Mouse (Mus musculus) CH12.LX (cell line): ENCODE measurements around the gene Ift81. TPM values are rescaled to one million over a fixed set of nuclear protein-coding genes. Genes with fewer than 3 reads are reported as not detected.
A peak's percentile ranks its signal among the peaks of the same experiment; 100 is the strongest.

Source experiments
- DNase-seq: peaks from one replicate; pipeline ENCODE4 v3.0.0-alpha.2; 2013; ENCODE audit errors: extremely low read depth
- H3K27ac ChIP-seq: 2 replicates; pipeline ENCODE4 v1.5.1; 2012; ENCODE audit warnings: low read depth, mild to moderate bottlenecking, control low read depth, moderate library complexity; ENCODE audit not compliant: insufficient read depth
- H3K27me3 ChIP-seq: replicated peaks from 2 replicates; pipeline ENCODE3; 2012; ENCODE audit warnings: inconsistent platforms
- H3K36me3 ChIP-seq, 2 experiments: replicated peaks in 1 of 2; 2 replicates each; pipeline versions ENCODE3 to v1.6.1; 2012; ENCODE audit warnings: inconsistent platforms in 1 of 2, low read length in 1 of 2, mild to moderate bottlenecking in 1 of 2, mixed read lengths in 1 of 2, moderate library complexity in 1 of 2; ENCODE audit not compliant: control insufficient read depth in 1 of 2, insufficient read depth in 1 of 2
- H3K4me1 ChIP-seq, 2 experiments: 2 replicates each; pipeline ENCODE4 v1.6.1; 2012; ENCODE audit warnings: inconsistent platforms in 1 of 2, moderate library complexity in 1 of 2; ENCODE audit not compliant: insufficient read depth in 2 of 2, control insufficient read depth in 1 of 2
- H3K4me2 ChIP-seq: 2 replicates; pipeline ENCODE4 v1.6.1; 2012; ENCODE audit warnings: low read depth, mild to moderate bottlenecking, control low read depth; ENCODE audit not compliant: poor library complexity, insufficient read depth, severe bottlenecking
- H3K4me3 ChIP-seq, 3 experiments: fragments of 150-350 bp in 1 of 3; sonication (generic) in 1 of 3; replicated peaks in 1 of 3; 2 replicates each; pipeline versions ENCODE3 to v1.5.1; 2011 to 2012; ENCODE audit warnings: low read depth in 2 of 3, low read length in 2 of 3, mild to moderate bottlenecking in 2 of 3, moderate library complexity in 2 of 3, control low read depth in 1 of 3, improper control_type of control experiment in 1 of 3, inconsistent platforms in 1 of 3, mixed read lengths in 1 of 3; ENCODE audit not compliant: poor library complexity in 1 of 3
- H3K79me2 ChIP-seq: replicated peaks from 2 replicates; pipeline ENCODE4 v1.6.1; 2012; ENCODE audit warnings: mild to moderate bottlenecking, moderate library complexity; ENCODE audit not compliant: control insufficient read depth, poor library complexity, insufficient read depth, severe bottlenecking; ENCODE audit errors: extremely low read depth
- H3K9ac ChIP-seq: 2 replicates; pipeline ENCODE4 v1.6.1; 2012; ENCODE audit warnings: low read depth, mild to moderate bottlenecking, control low read depth, moderate library complexity; ENCODE audit not compliant: insufficient read depth
- H3K9me3 ChIP-seq: replicated peaks from 2 replicates; pipeline ENCODE3; 2012; ENCODE audit warnings: low read length, inconsistent platforms, mixed read lengths
- BHLHE40 ChIP-seq: IDR thresholded peaks from 2 replicates; pipeline ENCODE4 v1.6.1; 2011; ENCODE audit warnings: mild to moderate bottlenecking, low read depth, low read length, improper control_type of control experiment
- CHD1 ChIP-seq: IDR thresholded peaks from 2 replicates; pipeline ENCODE4 v1.6.1; 2012; ENCODE audit warnings: low read depth, low read length, improper control_type of control experiment, inconsistent platforms
- CHD2 ChIP-seq: IDR thresholded peaks from 2 replicates; pipeline ENCODE4 v1.6.1; 2011; ENCODE audit warnings: low read length, improper control_type of control experiment
- ELF1 ChIP-seq: IDR thresholded peaks from 2 replicates; pipeline ENCODE4 v1.6.1; 2014; ENCODE audit warnings: low read depth, mild to moderate bottlenecking, inconsistent platforms, low read length, improper control_type of control experiment
- ETS1 ChIP-seq: conservative IDR thresholded peaks from 2 replicates; pipeline ENCODE4 v1.6.1; 2012; ENCODE audit warnings: low read depth, mild to moderate bottlenecking, inconsistent platforms, low read length, improper control_type of control experiment, moderate library complexity
- IRF4 ChIP-seq: IDR thresholded peaks from 2 replicates; pipeline ENCODE4 v1.6.1; 2014; ENCODE audit warnings: low read depth, mild to moderate bottlenecking, inconsistent platforms, low read length, improper control_type of control experiment
- MAFK ChIP-seq: IDR thresholded peaks from 2 replicates; pipeline ENCODE4 v1.6.1; 2011; ENCODE audit warnings: low read length, improper control_type of control experiment; ENCODE audit not compliant: insufficient replicate concordance
- MAZ ChIP-seq: IDR thresholded peaks from 2 replicates; pipeline ENCODE4 v1.6.1; 2012; ENCODE audit warnings: low read depth, mild to moderate bottlenecking, inconsistent platforms, low read length, improper control_type of control experiment, moderate library complexity
- MXI1 ChIP-seq: IDR thresholded peaks from 2 replicates; pipeline ENCODE4 v1.6.1; 2011; ENCODE audit warnings: mild to moderate bottlenecking, low read depth, low read length, improper control_type of control experiment
- MYC ChIP-seq: IDR thresholded peaks from 2 replicates; pipeline ENCODE4 v1.6.1; 2011; ENCODE audit warnings: low read depth, mild to moderate bottlenecking, improper control_type of control experiment, low read length
- NELFE ChIP-seq: IDR thresholded peaks from 2 replicates; pipeline ENCODE4 v1.6.1; 2011; ENCODE audit warnings: low read depth, low read length, improper control_type of control experiment
- NRF1 ChIP-seq: IDR thresholded peaks from 2 replicates; pipeline ENCODE4 v1.6.1; 2014; ENCODE audit warnings: low read depth, mild to moderate bottlenecking, inconsistent platforms, low read length, improper control_type of control experiment, moderate library complexity
- POLR2A ChIP-seq: IDR thresholded peaks from 2 replicates; pipeline ENCODE4 v1.6.1; 2011; ENCODE audit warnings: low read depth, mild to moderate bottlenecking, improper control_type of control experiment, low read length
- RAD21 ChIP-seq: IDR thresholded peaks from 2 replicates; pipeline ENCODE4 v1.6.1; 2011; ENCODE audit warnings: low read depth, mild to moderate bottlenecking, low read length, improper control_type of control experiment, moderate library complexity
- TBP ChIP-seq: conservative IDR thresholded peaks from 2 replicates; pipeline ENCODE4 v1.6.1; 2011; ENCODE audit warnings: low read depth, low read length, improper control_type of control experiment
- TCF12 ChIP-seq: IDR thresholded peaks from 2 replicates; pipeline ENCODE4 v1.6.1; 2014; ENCODE audit warnings: low read depth, mild to moderate bottlenecking, inconsistent platforms, low read length, improper control_type of control experiment
- UBTF ChIP-seq: IDR thresholded peaks from 2 replicates; pipeline ENCODE4 v1.6.1; 2012; ENCODE audit warnings: low read depth, mild to moderate bottlenecking, inconsistent platforms, low read length, improper control_type of control experiment, moderate library complexity
- ZC3H11A ChIP-seq: IDR thresholded peaks from 2 replicates; pipeline ENCODE4 v1.6.1; 2012; ENCODE audit warnings: low read depth, mild to moderate bottlenecking, inconsistent platforms, low read length, improper control_type of control experiment
- ZMIZ1 ChIP-seq: IDR thresholded peaks from 2 replicates; pipeline ENCODE4 v1.6.1; 2012; ENCODE audit warnings: low read depth, mild to moderate bottlenecking, inconsistent platforms, low read length, improper control_type of control experiment
- ZNF384 ChIP-seq: IDR thresholded peaks from 2 replicates; pipeline ENCODE4 v1.6.1; 2012; ENCODE audit warnings: low read depth, low read length, improper control_type of control experiment, inconsistent platforms
- dilution Hi-C: fragments of 300-500 bp; cut with MboI; formaldehyde crosslinking; loops from 2 replicates; pipeline ENCODE4 v1.14.3; 2020; ENCODE audit warnings: low sequenced_read_pairs; ENCODE audit not compliant: extremely low pct_unique_long_range_greater_than_20kb, extremely low pct_ligation_motif_present
- in situ Hi-C: fragments of 300-500 bp; cut with MboI; formaldehyde crosslinking; loops from 3 replicates; pipeline ENCODE4 v1.14.3; 2019; ENCODE audit warnings: low sequenced_read_pairs, low pct_ligation_motif_present, low pct_unique_long_range_greater_than_20kb, mixed read lengths
- polyA plus RNA-seq: library from polyadenylated mRNA; unstranded; fragments of >175 nt; gene quantifications from 2 replicates; pipeline ENCODE4 v1.2.1, GENCODE M21; 2012; ENCODE audit warnings: low read depth; ENCODE audit not compliant: insufficient read length
- total RNA-seq, 2 experiments: library from RNA; depleted of rRNA; stranded (reverse); fragments of 300-350 nt in 1 of 2; fragments of >200 nt in 1 of 2; gene quantifications; 2 replicates each; pipeline ENCODE4 v1.2.3; 2012 to 2014

Gene Ift81
- total and polyA plus RNA-seq, 3 experiments, result 3.1 to 5.0 (median 4.1) TPM

DNA sequence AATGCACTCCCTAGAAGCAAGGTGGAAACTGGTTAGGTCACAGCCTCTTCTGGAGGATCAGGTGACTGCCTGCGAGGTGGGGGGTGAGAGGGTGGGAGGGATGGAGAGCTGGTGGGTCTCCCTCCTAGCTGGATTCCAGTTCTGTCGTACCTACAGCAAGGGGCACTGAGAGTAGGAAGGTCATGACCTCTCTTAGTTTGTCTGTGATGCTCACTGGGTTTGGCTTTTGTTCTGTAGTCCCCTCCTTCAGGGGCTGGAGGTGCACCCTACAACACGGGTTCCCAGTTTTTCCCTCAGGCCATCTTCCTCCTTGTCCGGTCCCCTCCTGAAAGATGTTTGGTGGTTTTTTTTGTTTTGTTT, 110.6 kb downstream of the Ift81 start:
- Histone ChIP-seq H3K27me3 (no peaks in the 10 kb centered on the region), H3K4me1 (peaks cover 3 to 24% of the 10 kb centered on the region in 2 experiments), H3K27ac (no peak overlapping the region), H3K4me2 (peak overlapping the region; percentile 45; the same call in 1 of the 2 replicates), H3K79me2 (peaks cover 17% of the 10 kb centered on the region), H3K9ac (no peak overlapping the region), H3K36me3 (peaks cover 0 to 2% of the 10 kb centered on the region in 2 experiments), H3K9me3 (peaks cover 8% of the 10 kb centered on the region), H3K4me3 (no peak overlapping the region)
- TF ChIP-seq MYC (no peak), NELFE (no peak), MAFK (no peak), MAZ (no peak)
- in situ Hi-C loops (loop anchor here (25.0 kb wide), 1 partner anchor 109 kb away; the partner anchor contains the start of gene Ift81), dilution Hi-C loops (no loop called here)
- DNase-seq, result no peak

DNA sequence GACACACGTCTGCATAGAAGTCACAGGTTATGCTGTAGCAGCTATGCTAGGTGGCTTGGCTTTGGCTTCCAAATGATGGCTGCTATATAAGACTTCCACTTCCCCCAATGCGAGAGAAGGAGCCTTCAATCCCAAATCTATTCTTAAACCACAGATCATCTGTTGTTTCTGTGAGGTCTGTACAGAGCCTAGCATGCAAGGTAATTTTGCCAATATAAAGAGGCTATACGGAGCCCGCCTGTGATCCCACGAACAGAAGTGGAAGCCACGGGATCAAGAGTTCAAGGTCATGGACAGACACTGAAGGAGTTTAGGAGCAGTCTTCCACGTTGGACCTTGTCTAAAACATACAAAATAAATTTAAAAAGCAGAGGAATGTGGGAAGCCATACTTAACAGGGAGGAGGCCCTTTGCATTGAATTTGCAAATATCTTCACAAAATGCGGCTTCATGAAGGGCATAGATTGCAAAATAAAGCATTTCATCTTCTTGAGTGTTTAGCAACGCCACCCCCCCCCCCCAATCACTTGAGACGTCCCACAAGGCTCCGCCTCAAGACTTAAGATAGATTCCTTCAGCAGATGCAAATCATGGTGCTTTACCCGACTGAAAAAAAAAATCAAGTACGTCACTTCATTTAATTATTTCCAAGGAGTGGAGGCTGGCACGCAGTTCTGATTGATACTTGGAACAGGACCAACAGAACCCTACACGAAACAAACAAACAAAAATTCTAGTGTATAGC, 111.1 kb downstream of the Ift81 start:
- H3K27ac ChIP-seq, result no peak overlapping the region
- peaks cover 0 to 5% of the 10 kb centered on the region in 2 experiments for H3K36me3 ChIP-seq
- no peaks in the 10 kb centered on the region for H3K27me3 ChIP-seq
- dilution Hi-C loops (no loop called here), in situ Hi-C loops (loop anchor here (25.0 kb wide), 1 partner anchor 109 kb away; the partner anchor contains the start of gene Ift81)
- H3K79me2 ChIP-seq, result peaks cover 21% of the 10 kb centered on the region
- peak; percentile 67 for TF ChIP-seq ZNF384
- TF ChIP-seq MAZ, result 0 out of 2 replicates have a peak, but pooled peaks have one; percentile 55
- no peak for TF ChIP-seq ETS1
- H3K4me1 ChIP-seq, result peaks cover 3 to 29% of the 10 kb centered on the region in 2 experiments
- peak; percentile 60 for DNase-seq
- peak overlapping the region; percentile 45 for H3K4me2 ChIP-seq
- peaks cover 8% of the 10 kb centered on the region for H3K9me3 ChIP-seq
- peak overlapping the region; percentile 74 for H3K9ac ChIP-seq
- peak overlapping the region; percentile 58 to 97 (median 96) for H3K4me3 ChIP-seq

DNA sequence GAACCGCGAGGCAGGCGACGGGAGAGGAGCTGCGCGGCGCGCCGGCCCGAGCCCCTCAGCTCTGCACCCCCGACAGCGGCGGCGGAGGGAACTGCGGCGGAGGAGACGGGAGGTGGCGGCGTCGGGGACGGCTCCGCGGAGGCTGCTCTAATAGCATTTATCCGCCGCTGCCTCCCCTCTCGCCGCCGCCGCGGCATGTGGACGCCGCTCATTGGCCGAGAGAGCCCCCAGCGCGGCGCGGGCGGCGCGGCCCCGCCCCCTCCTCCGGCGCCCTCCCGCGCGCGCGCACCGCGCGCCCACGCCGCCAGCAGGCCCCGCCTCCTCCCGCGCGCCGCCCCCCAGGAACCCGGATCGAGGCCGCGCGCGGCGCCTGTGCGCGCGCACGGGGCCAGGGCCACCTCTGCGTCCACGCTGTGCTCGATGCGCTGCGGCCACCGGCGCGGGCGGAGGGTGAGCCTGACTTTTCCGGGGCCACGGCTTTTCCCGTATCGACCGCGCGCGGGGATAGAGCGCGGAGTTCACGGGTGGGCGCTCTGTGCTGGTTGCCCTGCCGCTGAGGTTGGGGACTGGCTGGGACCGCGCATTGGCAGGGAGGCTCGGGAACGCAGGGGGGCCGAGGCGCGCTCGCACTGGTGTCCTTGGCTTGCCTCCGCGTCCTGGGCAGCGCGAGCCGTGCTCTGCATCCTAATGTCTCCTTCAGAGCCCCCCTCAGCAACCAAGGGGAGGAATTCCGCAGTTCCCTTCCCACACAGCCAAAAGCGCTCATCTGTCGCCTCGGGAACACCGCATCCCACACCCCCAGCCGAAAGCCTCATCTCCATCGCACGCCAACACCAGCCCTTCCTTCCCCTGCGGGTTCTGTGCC, 112.0 kb downstream of the Ift81 start, which contains the start of gene Atp2a2:
Atp2a2 (minus strand) TSS at position 149 of the 865 bp plus-strand sequence.
- Histone ChIP-seq H3K9ac (peak within 1 kb of the TSS; percentile 87), H3K4me2 (peak within 1 kb of the TSS; percentile 67), H3K79me2 (peaks cover 27% of the 10 kb centered on the region), H3K4me3 (peak within 1 kb of the TSS; percentile 74 to 97 (median 96)), H3K27ac (peak within 1 kb of the TSS; percentile 82), H3K4me1 (peaks cover 3 to 36% of the 10 kb centered on the region in 2 experiments), H3K9me3 (peaks cover 6% of the 10 kb centered on the region), H3K36me3 (peaks cover 0 to 13% of the 10 kb centered on the region in 2 experiments), H3K27me3 (no peaks in the 10 kb centered on the region)
- peak; percentile 80 for DNase-seq
- in situ Hi-C loops (loop anchor here (25.0 kb wide), 1 partner anchor 110 kb away; the partner anchor contains the start of gene Ift81), dilution Hi-C loops (no loop called here)
- TF ChIP-seq MAFK (no peak), RAD21 (no peak), CHD2 (0 out of 2 replicates have a peak, but pooled peaks have one; percentile 18), TCF12 (peak; percentile 67; the same call in 1 of the 2 replicates), BHLHE40 (no peak), ZC3H11A (no peak), TBP (peak; percentile 71), MAZ (no peak), CHD1 (0 out of 2 replicates have a peak, but pooled peaks have one; percentile 61), ELF1 (peak; percentile 11; the same call in 1 of the 2 replicates), NRF1 (peak; percentile 75), ZMIZ1 (peak; percentile 97), MYC (no peak), NELFE (peak; percentile 90), MXI1 (peak; percentile 72), POLR2A (peak; percentile 94), IRF4 (no peak), UBTF (0 out of 2 replicates have a peak, but pooled peaks have one; percentile 34)
